Mouse (Mus musculus) ZHBTc4 (cell line): ENCODE measurements around the gene Pxmp4.

Experiments used
- DNase-seq: peaks from one replicate; pipeline ENCODE4 v3.0.0-alpha.2; 2011; ENCODE audit warnings: low read depth, low spot score

Pxmp4 gene

GRCm38 (mm10) chr2:154572996-154573395 lies 30.5 kb downstream of the Pxmp4 start:
- DNase-seq = no peak

GRCm38 (mm10) chr2:154571976-154572375 lies 31.5 kb downstream of the Pxmp4 start:
- no peak for DNase-seq

- DNase-seq = no peak
Measured at GRCm38 (mm10) chr2:154571266-154571665, 32.2 kb downstream of the Pxmp4 start.

- no peak for DNase-seq
Measured at GRCm38 (mm10) chr2:154570666-154571065, 32.8 kb downstream of the Pxmp4 start.

- peak; percentile 99 for DNase-seq
Measured at GRCm38 (mm10) chr2:154569836-154570286, 33.6 kb downstream of the Pxmp4 start, which contains the start of gene E2f1. Gene E2f1, minus strand, starts transcription at chr2:154569892.

- peak; percentile 84 for DNase-seq
Measured at GRCm38 (mm10) chr2:154569071-154569748, 34.3 kb downstream of the Pxmp4 start.

GRCm38 (mm10) chr2:154568329-154569070 lies 35.0 kb downstream of the Pxmp4 start:
- DNase-seq = peak; percentile 68

GRCm38 (mm10) chr2:154567766-154568165 lies 35.7 kb downstream of the Pxmp4 start:
- no peak for DNase-seq

- DNase-seq = no peak
Measured at GRCm38 (mm10) chr2:154566641-154567040, 36.9 kb downstream of the Pxmp4 start.

GRCm38 (mm10) chr2:154565562-154565961 lies 37.9 kb downstream of the Pxmp4 start:
- no peak for DNase-seq

- no peak for DNase-seq
Measured at GRCm38 (mm10) chr2:154563612-154564170, 39.8 kb downstream of the Pxmp4 start.

- DNase-seq = peak; percentile 80
Measured at GRCm38 (mm10) chr2:154558264-154559039, 45.1 kb downstream of the Pxmp4 start, which contains the start of gene Necab3. Gene Necab3, minus strand, starts transcription at chr2:154558890.

GRCm38 (mm10) chr2:154557184-154557832 lies 46.2 kb downstream of the Pxmp4 start:
- no peak for DNase-seq

GRCm38 (mm10) chr2:154555235-154555634 lies 48.3 kb downstream of the Pxmp4 start:
- DNase-seq = no peak

- DNase-seq = peak; percentile 80
Measured at GRCm38 (mm10) chr2:154552424-154552907, 51.0 kb downstream of the Pxmp4 start.

- DNase-seq = peak; percentile 62
Measured at GRCm38 (mm10) chr2:154551927-154552326, 51.6 kb downstream of the Pxmp4 start.

GRCm38 (mm10) chr2:154551476-154551875 lies 52.0 kb downstream of the Pxmp4 start, which contains the start of gene Actl10:
Gene Actl10, plus strand, starts transcription at chr2:154551776.
- no peak for DNase-seq

- no peak for DNase-seq
Measured at GRCm38 (mm10) chr2:154550937-154551336, 52.6 kb downstream of the Pxmp4 start.

GRCm38 (mm10) chr2:154549886-154550189 lies 53.7 kb downstream of the Pxmp4 start:
- no peak for DNase-seq

GRCm38 (mm10) chr2:154549127-154549885 lies 54.2 kb downstream of the Pxmp4 start:
- peak; percentile 86 for DNase-seq
